Mouse (Mus musculus): ENCODE measurements around the gene Tbxa2r. TPM values are rescaled to one million over a fixed set of nuclear protein-coding genes. Genes with fewer than 3 reads are reported as not detected.
A peak's percentile ranks its signal among the peaks of the same experiment; 100 is the strongest.

Tbxa2r gene
- total and polyA plus RNA-seq, 2 experiments = 0.37 to 4.0 TPM

DNA sequence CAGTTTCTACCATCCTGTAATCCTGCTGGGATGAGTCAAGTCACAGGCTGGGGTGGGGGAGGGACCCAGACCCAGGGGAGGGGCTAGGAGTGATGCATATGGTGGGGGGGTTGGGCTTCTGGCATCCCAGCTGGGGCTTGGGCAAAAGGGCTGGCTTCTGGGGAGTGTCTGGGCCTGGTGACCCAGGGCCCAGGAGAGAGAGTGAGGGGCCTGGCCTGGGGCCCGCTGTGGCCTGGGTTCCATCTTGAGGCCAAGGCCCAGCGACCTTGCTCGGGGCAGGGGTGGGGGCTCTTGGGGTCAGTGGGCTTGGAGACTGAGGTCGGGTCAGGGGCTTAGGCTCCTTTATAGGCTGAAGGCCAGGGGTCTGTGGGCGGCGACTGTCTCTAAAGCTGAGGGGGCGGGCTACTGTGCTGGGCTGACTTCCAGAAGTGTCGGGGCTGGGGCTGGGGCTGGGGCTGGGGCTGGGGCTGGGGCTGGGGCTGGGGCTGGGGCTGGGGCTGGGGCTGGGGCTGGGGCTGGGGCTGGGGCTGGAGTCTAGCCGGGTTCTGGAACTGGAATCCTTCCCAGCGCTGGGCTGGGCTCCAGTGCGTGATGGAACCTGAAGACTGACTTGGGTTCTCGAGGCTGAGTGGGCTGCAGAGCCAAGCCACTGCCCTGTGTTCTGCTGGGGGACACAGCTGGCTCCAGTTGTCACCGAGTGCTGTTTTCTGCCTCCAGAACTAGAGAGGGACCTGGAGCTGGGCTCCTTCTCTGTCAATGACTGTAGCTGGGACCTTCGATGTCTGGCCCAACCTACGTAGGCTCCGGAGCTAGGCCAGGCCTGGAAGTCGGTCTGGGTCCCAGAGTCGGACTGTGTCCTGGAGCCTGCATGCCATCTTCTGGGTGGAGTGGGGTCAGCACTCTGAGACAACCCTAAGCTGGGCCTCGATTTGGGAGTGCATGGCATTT, 7.1 kb downstream of the Tbxa2r start:
- Histone ChIP-seq H3K79me2 (ENCODE audit: control insufficient read depth, insufficient read depth, low read length) (no peaks in the 10 kb centered on the region), H3K9ac (ENCODE audit: low read depth, low read length) (no peak overlapping the region), H3K27me3 (ENCODE audit: control insufficient read depth, insufficient read depth, low read length) (no peaks in the 10 kb centered on the region), H3K27ac (replicated peaks; ENCODE audit: insufficient read depth, low read depth, low read length) (no peak overlapping the region), H3K4me1 (ENCODE audit: control insufficient read depth, insufficient read depth, low read length) (no peaks in the 10 kb centered on the region), H3K4me3 (ENCODE audit: insufficient read depth, low read depth, low read length) (no peak overlapping the region), H3K36me3 (ENCODE audit: control insufficient read depth, insufficient read depth, low read length) (no peaks in the 10 kb centered on the region)
- no peak for DNase-seq (ENCODE audit: extremely low read depth, low read depth, low spot score)
- 77% methylated on average over 18 of the region's 19 CpGs for WGBS
- TF ChIP-seq CTCF (IDR thresholded peaks at IDR 0.05; ENCODE audit: low read depth, low read length) (no peak), POLR2A (IDR thresholded peaks at IDR 0.05; ENCODE audit: extremely low read depth, insufficient read depth, low read length) (no peak)

- no peak for DNase-seq (ENCODE audit: extremely low read depth, low read depth, low spot score)
- H3K36me3 ChIP-seq (ENCODE audit: control insufficient read depth, insufficient read depth, low read length) = no peaks in the 10 kb centered on the region
- H3K4me1 ChIP-seq (ENCODE audit: control insufficient read depth, insufficient read depth, low read length) = no peaks in the 10 kb centered on the region
- H3K27me3 ChIP-seq (ENCODE audit: control insufficient read depth, insufficient read depth, low read length) = no peaks in the 10 kb centered on the region
- H3K27ac ChIP-seq (replicated peaks; ENCODE audit: insufficient read depth, low read depth, low read length) = no peak overlapping the region
- WGBS = 94% methylated on average over 4 of the region's 4 CpGs
- H3K4me3 ChIP-seq (ENCODE audit: insufficient read depth, low read depth, low read length) = no peak overlapping the region
- no peaks in the 10 kb centered on the region for H3K79me2 ChIP-seq (ENCODE audit: control insufficient read depth, insufficient read depth, low read length)
- H3K9ac ChIP-seq (ENCODE audit: low read depth, low read length) = no peak overlapping the region
- TF ChIP-seq CTCF (IDR thresholded peaks at IDR 0.05; ENCODE audit: low read depth, low read length) (no peak), POLR2A (IDR thresholded peaks at IDR 0.05; ENCODE audit: extremely low read depth, insufficient read depth, low read length) (no peak)
Measured at GRCm38 (mm10) chr10:81336558-81336957, 8.0 kb downstream of the Tbxa2r start.

- Histone ChIP-seq H3K27me3 (ENCODE audit: control insufficient read depth, insufficient read depth, low read length) (peaks cover 8% of the 10 kb centered on the region), H3K79me2 (ENCODE audit: control insufficient read depth, insufficient read depth, low read length) (no peaks in the 10 kb centered on the region), H3K27ac (replicated peaks; ENCODE audit: insufficient read depth, low read depth, low read length) (no peak overlapping the region), H3K36me3 (ENCODE audit: control insufficient read depth, insufficient read depth, low read length) (no peaks in the 10 kb centered on the region), H3K4me3 (ENCODE audit: insufficient read depth, low read depth, low read length) (no peak overlapping the region), H3K4me1 (ENCODE audit: control insufficient read depth, insufficient read depth, low read length) (no peaks in the 10 kb centered on the region), H3K9ac (ENCODE audit: low read depth, low read length) (no peak overlapping the region)
- 58% methylated on average over 17 of the region's 17 CpGs for WGBS
- no peak for DNase-seq (ENCODE audit: extremely low read depth, low read depth, low spot score)
- TF ChIP-seq CTCF (IDR thresholded peaks at IDR 0.05; ENCODE audit: low read depth, low read length) = no peak
- TF ChIP-seq POLR2A (IDR thresholded peaks at IDR 0.05; ENCODE audit: extremely low read depth, insufficient read depth, low read length) = no peak
Measured at GRCm38 (mm10) chr10:81340551-81341332, 12.2 kb downstream of the Tbxa2r start.

- TF ChIP-seq POLR2A (IDR thresholded peaks at IDR 0.05; ENCODE audit: extremely low read depth, insufficient read depth, low read length) (no peak), CTCF (IDR thresholded peaks at IDR 0.05; ENCODE audit: low read depth, low read length) (peak; percentile 83)
- H3K4me1 ChIP-seq (ENCODE audit: control insufficient read depth, insufficient read depth, low read length) = no peaks in the 10 kb centered on the region
- 36% methylated on average over 16 of the region's 16 CpGs for WGBS
- H3K36me3 ChIP-seq (ENCODE audit: control insufficient read depth, insufficient read depth, low read length) = no peaks in the 10 kb centered on the region
- no peaks in the 10 kb centered on the region for H3K79me2 ChIP-seq (ENCODE audit: control insufficient read depth, insufficient read depth, low read length)
- no peak overlapping the region for H3K9ac ChIP-seq (ENCODE audit: low read depth, low read length)
- H3K4me3 ChIP-seq (ENCODE audit: insufficient read depth, low read depth, low read length) = no peak overlapping the region
- no peak for DNase-seq (ENCODE audit: extremely low read depth, low read depth, low spot score)
- peaks cover 8% of the 10 kb centered on the region for H3K27me3 ChIP-seq (ENCODE audit: control insufficient read depth, insufficient read depth, low read length)
- no peak overlapping the region for H3K27ac ChIP-seq (replicated peaks; ENCODE audit: insufficient read depth, low read depth, low read length)
Measured at GRCm38 (mm10) chr10:81341333-81341949, 12.9 kb downstream of the Tbxa2r start.

DNA sequence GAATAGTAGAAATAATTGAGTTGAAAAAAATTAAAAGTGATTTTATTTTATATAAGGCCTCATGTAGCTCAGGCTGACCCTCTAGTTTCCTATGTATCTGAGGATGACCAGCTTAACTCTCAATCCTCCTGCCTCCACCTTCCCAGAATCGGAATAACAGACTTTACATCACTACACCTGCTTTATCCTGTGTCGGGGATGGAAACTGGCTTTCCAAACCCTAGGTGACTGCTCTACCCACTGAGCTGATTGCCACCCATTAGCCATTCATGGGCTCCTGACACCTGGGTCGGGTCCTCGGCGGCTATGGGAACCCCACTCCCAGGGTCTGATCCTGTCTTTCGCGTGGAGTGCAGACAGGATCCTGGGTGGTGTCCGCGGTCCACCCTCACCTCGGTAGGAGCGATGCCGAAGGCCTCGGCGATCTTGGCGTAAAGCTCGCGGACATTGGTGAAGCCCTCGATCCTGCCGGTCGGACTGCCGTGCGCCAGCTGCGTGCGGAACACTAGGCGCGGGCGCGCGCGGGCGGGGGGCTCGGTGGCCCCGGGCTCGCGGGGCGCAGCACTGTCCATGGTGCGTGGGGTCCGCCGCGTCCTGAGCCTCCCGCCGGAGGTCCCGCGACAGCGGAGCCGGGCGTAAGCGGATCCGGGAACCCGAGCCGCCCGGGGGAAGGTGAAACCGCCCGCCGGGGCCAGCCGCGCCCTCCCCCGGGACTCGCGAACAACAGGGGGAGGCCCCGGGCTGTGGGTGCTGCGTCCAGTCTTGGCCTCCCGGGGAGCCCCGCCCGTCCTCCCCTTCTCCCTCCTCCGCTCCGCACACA, 14.4 kb downstream of the Tbxa2r start, which contains the start of gene Gipc3:
TSS of gene Gipc3 (minus strand) at position 581 of the 820 bp plus-strand sequence.
- no peak for DNase-seq (ENCODE audit: extremely low read depth, low read depth, low spot score)
- Histone ChIP-seq H3K4me1 (ENCODE audit: control insufficient read depth, insufficient read depth, low read length) (peaks cover 8% of the 10 kb centered on the region; the same call in 1 of the 2 replicates), H3K9ac (ENCODE audit: low read depth, low read length) (peak within 1 kb of the TSS; percentile 73), H3K79me2 (ENCODE audit: control insufficient read depth, insufficient read depth, low read length) (no peaks in the 10 kb centered on the region), H3K4me3 (ENCODE audit: insufficient read depth, low read depth, low read length) (peak within 1 kb of the TSS; percentile 63), H3K27me3 (ENCODE audit: control insufficient read depth, insufficient read depth, low read length) (peaks cover 8% of the 10 kb centered on the region), H3K36me3 (ENCODE audit: control insufficient read depth, insufficient read depth, low read length) (no peaks in the 10 kb centered on the region; the same call in 1 of the 2 replicates), H3K27ac (replicated peaks; ENCODE audit: insufficient read depth, low read depth, low read length) (no peak within 1 kb of the TSS)
- TF ChIP-seq CTCF (IDR thresholded peaks at IDR 0.05; ENCODE audit: low read depth, low read length) (no peak), POLR2A (IDR thresholded peaks at IDR 0.05; ENCODE audit: extremely low read depth, insufficient read depth, low read length) (no peak)
- 5% methylated on average over 60 of the region's 67 CpGs for WGBS
